Mouse (Mus musculus) kidney, postnatal 25 days (tissue): ENCODE data around the gene Nckap5.

Source experiments
- DNase-seq, 2 experiments: peaks; one replicate each; pipeline ENCODE4 v3.0.0; 2021; ENCODE audit warnings: mixed read lengths in 2 of 2

The Nckap5 gene

GRCm38 (mm10) chr1:126700063-126700977 lies 130.3 kb downstream of the Nckap5 start:
- no peak for DNase-seq

- DNase-seq, result no peak
Measured at GRCm38 (mm10) chr1:126693585-126693984, 137.0 kb downstream of the Nckap5 start.

GRCm38 (mm10) chr1:126688593-126688992 lies 142.0 kb downstream of the Nckap5 start:
- no peak for DNase-seq

- no peak for DNase-seq
Measured at GRCm38 (mm10) chr1:126686678-126687077, 143.9 kb downstream of the Nckap5 start.

- DNase-seq, result peak; percentile 73 to 79
Measured at GRCm38 (mm10) chr1:126683621-126684445, 146.8 kb downstream of the Nckap5 start.

GRCm38 (mm10) chr1:126681773-126682172 lies 148.8 kb downstream of the Nckap5 start:
- DNase-seq, result no peak

- DNase-seq, result no peak
Measured at GRCm38 (mm10) chr1:126679348-126679747, 151.3 kb downstream of the Nckap5 start.

- no peak for DNase-seq
Measured at GRCm38 (mm10) chr1:126677280-126677679, 153.3 kb downstream of the Nckap5 start.

GRCm38 (mm10) chr1:126676769-126677168 lies 153.8 kb downstream of the Nckap5 start:
- DNase-seq, result no peak

- DNase-seq, result no peak
Measured at GRCm38 (mm10) chr1:126675142-126675541, 155.5 kb downstream of the Nckap5 start.

GRCm38 (mm10) chr1:126673238-126673637 lies 157.4 kb downstream of the Nckap5 start:
- DNase-seq, result no peak

GRCm38 (mm10) chr1:126670507-126670906 lies 160.1 kb downstream of the Nckap5 start:
- DNase-seq, result no peak

- peak in 1 of 2 experiments; percentile 7 for DNase-seq
Measured at GRCm38 (mm10) chr1:126660098-126660999, 170.2 kb downstream of the Nckap5 start.

- DNase-seq, result no peak
Measured at GRCm38 (mm10) chr1:126658731-126659130, 171.9 kb downstream of the Nckap5 start.

- DNase-seq, result no peak
Measured at GRCm38 (mm10) chr1:126656246-126656645, 174.4 kb downstream of the Nckap5 start.

GRCm38 (mm10) chr1:126652085-126652484 lies 178.5 kb downstream of the Nckap5 start:
- no peak for DNase-seq

- DNase-seq, result no peak
Measured at GRCm38 (mm10) chr1:126650806-126651205, 179.8 kb downstream of the Nckap5 start.

GRCm38 (mm10) chr1:126642751-126643150 lies 187.8 kb downstream of the Nckap5 start:
- DNase-seq, result no peak

- no peak for DNase-seq
Measured at GRCm38 (mm10) chr1:126639463-126639862, 191.1 kb downstream of the Nckap5 start.

GRCm38 (mm10) chr1:126637515-126637914 lies 193.1 kb downstream of the Nckap5 start:
- DNase-seq, result no peak

- no peak for DNase-seq
Measured at GRCm38 (mm10) chr1:126626206-126626605, 204.4 kb downstream of the Nckap5 start.

GRCm38 (mm10) chr1:126622036-126622435 lies 208.6 kb downstream of the Nckap5 start:
- DNase-seq, result no peak
